Mouse (Mus musculus): ENCODE results near the gene Rpl29.

- TF ChIP-seq CTCF (conservative IDR thresholded peaks at IDR 0.05; ENCODE audit: insufficient read depth, insufficient read length, low read depth, low read length), result peak; percentile 80
- TF ChIP-seq POLR2A (IDR thresholded peaks at IDR 0.05; ENCODE audit: low read depth, low read length), result peak; percentile 85
Measured at GRCm38 (mm10) chr9:106448498-106449031, 19.3 kb downstream of the Rpl29 start.
